Mouse (Mus musculus): ENCODE data around the gene Cdca8. TPM values are rescaled to one million over a fixed set of nuclear protein-coding genes. Genes with fewer than 3 reads are reported as not detected.

Cdca8 gene
- total and polyA plus RNA-seq, 3 experiments, result 108 to 202 TPM; not detected in 1

- no peaks in the 10 kb centered on the region for H3K79me2 ChIP-seq (ENCODE audit: control insufficient read depth, insufficient read depth, low read length, poor library complexity)
- no peak within 1 kb of the TSS for H3K9ac ChIP-seq (ENCODE audit: control insufficient read depth, low read depth, low read length, poor library complexity, severe bottlenecking)
- H3K27ac ChIP-seq (ENCODE audit: control insufficient read depth, low read depth, low read length), result no peak within 1 kb of the TSS
- no peaks in the 10 kb centered on the region for H3K27me3 ChIP-seq (ENCODE audit: control insufficient read depth in 1 of 2, insufficient read depth in 2 of 2, low read length in 2 of 2)
- H3K9me3 ChIP-seq (replicated peaks; ENCODE audit: insufficient read depth, low read length), result no peaks in the 10 kb centered on the region
- H3K4me1 ChIP-seq (ENCODE audit: control insufficient read depth in 1 of 2, insufficient read depth in 2 of 2, low read length in 2 of 2), result no peaks in the 10 kb centered on the region
- H3K4me3 ChIP-seq (ENCODE audit: control insufficient read depth in 1 of 2, insufficient read depth in 1 of 2, low read depth in 2 of 2, low read length in 2 of 2), result no peak within 1 kb of the TSS
- TF ChIP-seq ZKSCAN1 (IDR thresholded peaks at IDR 0.05; ENCODE audit: low read depth, low read length), result no peak
- no peak for TF ChIP-seq USF2 (IDR thresholded peaks at IDR 0.05; ENCODE audit: borderline replicate concordance in 1 of 2, insufficient read depth in 1 of 2, low read depth in 1 of 2, low read length in 2 of 2)
- no peak for TF ChIP-seq GABPA (IDR thresholded peaks at IDR 0.05; ENCODE audit: low read depth, low read length)
- TF ChIP-seq USF1 (IDR thresholded peaks at IDR 0.05; ENCODE audit: low read depth, low read length), result no peak
- no peak for TF ChIP-seq POLR2AphosphoS5 (IDR thresholded peaks at IDR 0.05; ENCODE audit: borderline replicate concordance, low read depth, low read length)
- TF ChIP-seq RCOR1 (IDR thresholded peaks at IDR 0.05; ENCODE audit: low read depth, low read length), result no peak
- no peak for TF ChIP-seq TCF12 (IDR thresholded peaks at IDR 0.05; ENCODE audit: low read depth, low read length)
- TF ChIP-seq MXI1 (IDR thresholded peaks at IDR 0.05; ENCODE audit: low read depth, low read length), result no peak
- TF ChIP-seq HCFC1 (IDR thresholded peaks at IDR 0.05; ENCODE audit: low read depth, low read length), result no peak
- no peak for TF ChIP-seq ZMIZ1 (IDR thresholded peaks at IDR 0.05; ENCODE audit: low read depth, low read length)
- TF ChIP-seq NRF1 (IDR thresholded peaks at IDR 0.05; ENCODE audit: insufficient read depth, low read depth, low read length, poor library complexity, severe bottlenecking), result no peak
- TF ChIP-seq MYB (IDR thresholded peaks at IDR 0.05; ENCODE audit: low read depth, low read length), result no peak
- TF ChIP-seq SMC3 (IDR thresholded peaks at IDR 0.05; ENCODE audit: low read depth, low read length), result no peak
- TF ChIP-seq UBTF (IDR thresholded peaks at IDR 0.05; ENCODE audit: borderline replicate concordance, insufficient read depth, low read depth, low read length), result no peak
- no peak for DNase-seq (ENCODE audit: low read depth, low spot score)
- no peaks in the 10 kb centered on the region for H3K36me3 ChIP-seq (ENCODE audit: control insufficient read depth in 1 of 2, insufficient read depth in 2 of 2, low read length in 2 of 2)
These were observed 46.8 kb upstream of the Cdca8 start, which contains the start of gene Rspo1 for GRCm38 (mm10) chr4:124985671-124986602. Rspo1 (plus strand) TSS chr4:124986430.

GRCm38 (mm10) chr4:124984871-124985670 lies 46.0 kb upstream of the Cdca8 start:
- H3K27me3 ChIP-seq (ENCODE audit: control insufficient read depth in 1 of 2, insufficient read depth in 2 of 2, low read length in 2 of 2), result no peaks in the 10 kb centered on the region

More at GRCm38 (mm10) chr4:124984871-124985670, 46.0 kb upstream of the Cdca8 start:
- DNase-seq (ENCODE audit: low read depth, low spot score), result no peak
- TF ChIP-seq POLR2AphosphoS5 (IDR thresholded peaks at IDR 0.05; ENCODE audit: borderline replicate concordance, low read depth, low read length) (no peak), KAT2A (conservative IDR thresholded peaks at IDR 0.05; ENCODE audit: low read depth, low read length) (no peak), USF2 (IDR thresholded peaks at IDR 0.05; ENCODE audit: borderline replicate concordance in 1 of 2, insufficient read depth in 1 of 2, low read depth in 1 of 2, low read length in 2 of 2) (no peak), POLR2A (IDR thresholded peaks at IDR 0.05; ENCODE audit: control insufficient read depth in 1 of 2, insufficient read depth in 1 of 2, low read depth in 1 of 2, low read length in 2 of 2, poor library complexity in 1 of 2) (no peak)
- no peak overlapping the region for H3K4me3 ChIP-seq (ENCODE audit: control insufficient read depth in 1 of 2, insufficient read depth in 1 of 2, low read depth in 2 of 2, low read length in 2 of 2)
- H3K4me1 ChIP-seq (ENCODE audit: control insufficient read depth in 1 of 2, insufficient read depth in 2 of 2, low read length in 2 of 2), result no peaks in the 10 kb centered on the region
- no peak overlapping the region for H3K27ac ChIP-seq (ENCODE audit: control insufficient read depth, low read depth, low read length)
- H3K79me2 ChIP-seq (ENCODE audit: control insufficient read depth, insufficient read depth, low read length, poor library complexity), result no peaks in the 10 kb centered on the region
- no peak overlapping the region for H3K9ac ChIP-seq (ENCODE audit: control insufficient read depth, low read depth, low read length, poor library complexity, severe bottlenecking)
- no peaks in the 10 kb centered on the region for H3K36me3 ChIP-seq (ENCODE audit: control insufficient read depth in 1 of 2, insufficient read depth in 2 of 2, low read length in 2 of 2)
- no peaks in the 10 kb centered on the region for H3K9me3 ChIP-seq (replicated peaks; ENCODE audit: insufficient read depth, low read length)
